Mouse (Mus musculus) midbrain, embryonic 11.5 days (tissue): ENCODE results near the gene Erfe. TPM values are rescaled to one million over a fixed set of nuclear protein-coding genes. Genes with fewer than 3 reads are reported as not detected.

Experiments
- ATAC-seq: fragments of 200-750 bp; cut with Nextera tagmentation; 2 replicates; pipeline ENCODE4 v1.8.0; 2017; ENCODE audit warnings: moderate TSS enrichment, moderate library complexity; ENCODE audit not compliant: low FRiP score
- DNase-seq: peaks from one replicate; pipeline ENCODE4 v3.0.0; 2015; ENCODE audit warnings: low spot score; ENCODE audit errors: missing footprints
- H3K27ac ChIP-seq: fragments of 300-500 bp; sonication (generic); 2 replicates; pipeline ENCODE4 v1.5.1; 2014; ENCODE audit warnings: low read depth, low read length
- H3K27me3 ChIP-seq: fragments of 300-500 bp; sonication (generic); 2 replicates; pipeline ENCODE4 v1.6.1; 2014; ENCODE audit warnings: mild to moderate bottlenecking, low read length, moderate library complexity, mixed read lengths; ENCODE audit not compliant: control insufficient read depth, insufficient read depth
- H3K36me3 ChIP-seq: fragments of 300-500 bp; sonication (generic); 2 replicates; pipeline ENCODE4 v1.6.1; 2014; ENCODE audit warnings: mild to moderate bottlenecking, low read length, moderate library complexity, mixed read lengths; ENCODE audit not compliant: control insufficient read depth, insufficient read depth
- H3K4me1 ChIP-seq: fragments of 300-500 bp; sonication (generic); 2 replicates; pipeline ENCODE4 v1.6.1; 2014; ENCODE audit warnings: low read length; ENCODE audit not compliant: control insufficient read depth, insufficient read depth
- H3K4me2 ChIP-seq: fragments of 300-500 bp; sonication (generic); 2 replicates; pipeline ENCODE4 v1.6.1; 2014; ENCODE audit warnings: mild to moderate bottlenecking, moderate library complexity
- H3K4me3 ChIP-seq: fragments of 300-500 bp; sonication (generic); 2 replicates; pipeline ENCODE4 v1.5.1; 2014; ENCODE audit warnings: low read depth, low read length
- H3K9ac ChIP-seq: fragments of 300-500 bp; sonication (generic); 2 replicates; pipeline ENCODE4 v1.6.1; 2014; ENCODE audit warnings: low read length
- H3K9me3 ChIP-seq: fragments of 300-500 bp; sonication (generic); 2 replicates; pipeline ENCODE4 v1.6.1; 2016; ENCODE audit warnings: low read length; ENCODE audit not compliant: control insufficient read depth
- WGBS: fragments of 180-500 bp; shearing (Covaris S2); extraction: QIAGEN DNeasy Blood & Tissue Kit; methylation state at CpG from one replicate; pipeline ENCODE4 v1.1.7; 2014; 5-methylcytosine and 5-hydroxymethylcytosine counted together
- polyA plus RNA-seq: library from polyadenylated mRNA; unstranded; fragments of >200 nt; fragmentation: Nextera tagmentation; extraction: Ambion mirVana; gene quantifications from 2 replicates; pipeline ENCODE4 v1.2.1, GENCODE M21; 2014

Erfe gene
- polyA plus RNA-seq: 0.52 and 0.73 TPM in 2 replicates

GRCm38 (mm10) chr1:91366215-91367108 lies at the start of gene Erfe:
TSS of gene Erfe (plus strand) at chr1:91366430.
- H3K9me3 ChIP-seq: no peaks in the 10 kb centered on the region
- DNase-seq: peak; percentile 97
- peaks cover 5% of the 10 kb centered on the region for H3K4me1 ChIP-seq
- peak within 1 kb of the TSS; percentile 30 for H3K4me3 ChIP-seq
- peak; percentile 67 for ATAC-seq
- peaks cover 6% of the 10 kb centered on the region; the same call in 1 of the 2 replicates for H3K36me3 ChIP-seq
- H3K4me2 ChIP-seq: peak within 1 kb of the TSS; percentile 58
- WGBS: under 1% methylated on average over 64 of the region's 68 CpGs
- peaks cover 6% of the 10 kb centered on the region for H3K27me3 ChIP-seq
- H3K9ac ChIP-seq: peak within 1 kb of the TSS; percentile 60
- no peak within 1 kb of the TSS for H3K27ac ChIP-seq

- Histone ChIP-seq H3K4me1 (no peaks in the 10 kb centered on the region; the same call in 1 of the 2 replicates), H3K9me3 (no peaks in the 10 kb centered on the region), H3K9ac (no peak overlapping the region), H3K4me3 (no peak overlapping the region), H3K4me2 (no peak overlapping the region), H3K27ac (no peak overlapping the region), H3K27me3 (no peaks in the 10 kb centered on the region), H3K36me3 (no peaks in the 10 kb centered on the region)
- 89% methylated on average over 6 of the region's 6 CpGs for WGBS
- ATAC-seq (no peak), DNase-seq (no peak)
These were observed 48.6 kb upstream of the Erfe start for GRCm38 (mm10) chr1:91317656-91318055.

GRCm38 (mm10) chr1:91321760-91322438 lies 44.3 kb upstream of the Erfe start, which contains the start of gene Espnl:
TSS of gene Espnl (plus strand) at chr1:91322075.
- 78% methylated on average over 19 of the region's 19 CpGs for WGBS
- H3K9ac ChIP-seq: no peak within 1 kb of the TSS
- no peak within 1 kb of the TSS for H3K27ac ChIP-seq
- ATAC-seq (no peak), DNase-seq (no peak)
- H3K4me3 ChIP-seq: no peak within 1 kb of the TSS
- H3K4me2 ChIP-seq: no peak within 1 kb of the TSS
- no peaks in the 10 kb centered on the region for H3K9me3 ChIP-seq
- H3K4me1 ChIP-seq: no peaks in the 10 kb centered on the region
- H3K36me3 ChIP-seq: no peaks in the 10 kb centered on the region
- no peaks in the 10 kb centered on the region for H3K27me3 ChIP-seq

DNA sequence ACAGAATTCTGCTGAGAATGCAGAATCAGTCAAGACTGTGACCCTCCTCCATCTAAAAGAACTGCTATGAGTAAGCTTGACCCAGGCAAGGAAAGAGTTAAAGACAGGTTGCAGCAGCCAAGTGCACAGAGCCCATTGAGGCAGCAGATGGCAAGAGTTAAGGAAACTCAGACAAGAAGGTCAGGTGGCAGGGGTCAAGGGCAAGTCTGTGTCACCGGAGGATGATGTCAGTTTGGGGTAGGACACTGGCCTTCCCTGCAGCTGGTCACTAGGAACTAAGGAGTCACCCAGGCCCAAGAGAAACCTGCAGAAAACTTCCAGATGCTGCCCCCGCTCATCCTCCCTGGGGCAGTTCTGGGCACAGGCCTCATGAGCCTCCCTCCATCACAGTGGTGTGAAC lies 41.6 kb upstream of the Erfe start:
- WGBS: 78% methylated on average over 2 of the region's 2 CpGs

DNA sequence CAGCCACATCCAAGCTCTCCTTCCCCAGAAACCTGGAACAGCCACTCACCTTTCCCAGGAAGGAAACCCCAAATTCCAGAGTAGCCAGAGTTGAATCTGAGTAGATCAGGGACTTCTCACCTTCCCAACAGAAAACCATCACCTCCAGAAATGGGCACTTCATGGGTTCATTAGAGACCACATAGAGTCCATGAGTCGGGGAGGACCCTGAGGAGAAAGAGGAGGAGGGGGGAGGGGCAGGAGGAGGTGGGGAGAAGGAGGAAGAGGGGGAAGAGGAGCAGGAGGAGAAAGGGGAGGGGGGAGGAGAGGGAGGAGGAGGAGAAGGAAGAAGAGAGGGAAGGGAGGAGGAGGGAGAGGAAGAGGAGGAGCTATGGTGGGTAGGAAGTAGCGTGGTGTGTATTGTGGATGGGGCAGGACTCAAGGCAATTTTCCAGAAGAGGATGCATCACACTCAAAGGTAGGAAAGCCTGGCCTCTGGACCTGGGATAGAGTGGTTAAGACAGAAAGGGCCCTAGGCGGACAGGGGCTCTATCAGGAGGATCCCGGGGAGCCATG lies 40.7 kb upstream of the Erfe start:
- WGBS: 76% methylated on average over 4 of the region's 4 CpGs

More for the DNA sequence above, 41.6 kb upstream of the Erfe start:
- ATAC-seq (no peak), DNase-seq (no peak)
- Histone ChIP-seq H3K4me2 (no peak overlapping the region), H3K9me3 (no peaks in the 10 kb centered on the region), H3K9ac (no peak overlapping the region), H3K36me3 (no peaks in the 10 kb centered on the region), H3K27me3 (no peaks in the 10 kb centered on the region), H3K4me1 (no peaks in the 10 kb centered on the region), H3K27ac (no peak overlapping the region), H3K4me3 (no peak overlapping the region)

GRCm38 (mm10) chr1:91332102-91332501 lies 34.1 kb upstream of the Erfe start:
- Histone ChIP-seq H3K9ac (no peak overlapping the region), H3K4me2 (no peak overlapping the region), H3K9me3 (no peaks in the 10 kb centered on the region), H3K4me3 (no peak overlapping the region), H3K27me3 (no peaks in the 10 kb centered on the region), H3K27ac (no peak overlapping the region), H3K4me1 (no peaks in the 10 kb centered on the region), H3K36me3 (no peaks in the 10 kb centered on the region)
- whole genome bisulfite sequencing: 58% methylated on average over 4 of the region's 4 CpGs
- DNase-seq (no peak), ATAC-seq (no peak)

More for the DNA sequence above, 40.7 kb upstream of the Erfe start:
- DNase-seq (no peak), ATAC-seq (no peak)
- Histone ChIP-seq H3K4me1 (no peaks in the 10 kb centered on the region), H3K4me3 (no peak overlapping the region), H3K27ac (no peak overlapping the region), H3K27me3 (no peaks in the 10 kb centered on the region), H3K9me3 (no peaks in the 10 kb centered on the region), H3K36me3 (no peaks in the 10 kb centered on the region), H3K9ac (no peak overlapping the region), H3K4me2 (no peak overlapping the region)

GRCm38 (mm10) chr1:91333582-91333981 lies 32.6 kb upstream of the Erfe start:
- Histone ChIP-seq H3K4me1 (no peaks in the 10 kb centered on the region; the same call in 1 of the 2 replicates), H3K9ac (no peak overlapping the region), H3K36me3 (no peaks in the 10 kb centered on the region), H3K27me3 (no peaks in the 10 kb centered on the region), H3K4me3 (no peak overlapping the region), H3K9me3 (no peaks in the 10 kb centered on the region), H3K4me2 (no peak overlapping the region), H3K27ac (no peak overlapping the region)
- no peak for DNase-seq
- ATAC-seq: no peak

GRCm38 (mm10) chr1:91337355-91337754 lies 28.9 kb upstream of the Erfe start:
- no peak for ATAC-seq
- Histone ChIP-seq H3K36me3 (no peaks in the 10 kb centered on the region), H3K27ac (no peak overlapping the region), H3K4me1 (no peaks in the 10 kb centered on the region; the same call in 1 of the 2 replicates), H3K27me3 (no peaks in the 10 kb centered on the region), H3K4me3 (no peak overlapping the region), H3K9me3 (no peaks in the 10 kb centered on the region), H3K4me2 (no peak overlapping the region), H3K9ac (no peak overlapping the region)
- WGBS: 90% methylated on average over 7 of the region's 7 CpGs
- no peak for DNase-seq

- 79% methylated on average over 3 of the region's 3 CpGs for WGBS
- Histone ChIP-seq H3K4me3 (no peak overlapping the region), H3K4me1 (peaks cover 5% of the 10 kb centered on the region), H3K9ac (no peak overlapping the region), H3K36me3 (no peaks in the 10 kb centered on the region), H3K27ac (no peak overlapping the region), H3K9me3 (no peaks in the 10 kb centered on the region), H3K4me2 (no peak overlapping the region), H3K27me3 (peaks cover 36% of the 10 kb centered on the region)
- DNase-seq: no peak
- ATAC-seq: no peak
These were observed 22.2 kb upstream of the Erfe start for GRCm38 (mm10) chr1:91344001-91344400.
